Mouse (Mus musculus) ES-E14 (cell line): ENCODE data around the gene Dnajc15.

Source experiments
- CHD2 ChIP-seq: IDR thresholded peaks from 2 replicates; pipeline ENCODE4 v1.6.1; 2014; ENCODE audit warnings: mild to moderate bottlenecking, low read depth, low read length, inconsistent platforms
- HCFC1 ChIP-seq: IDR thresholded peaks from 2 replicates; pipeline ENCODE4 v1.6.1; 2012; ENCODE audit warnings: low read length, inconsistent platforms, borderline replicate concordance; ENCODE audit not compliant: insufficient read depth
- MAFK ChIP-seq: IDR thresholded peaks from 2 replicates; pipeline ENCODE4 v1.6.1; 2014; ENCODE audit warnings: mild to moderate bottlenecking, low read depth, low read length, inconsistent platforms; ENCODE audit not compliant: insufficient read depth
- ZC3H11A ChIP-seq: IDR thresholded peaks from 2 replicates; pipeline ENCODE4 v1.6.1; 2012; ENCODE audit warnings: low read depth, mild to moderate bottlenecking, inconsistent platforms, low read length, borderline replicate concordance
- ZNF384 ChIP-seq: IDR thresholded peaks from 2 replicates; pipeline ENCODE4 v1.6.1; 2012; ENCODE audit warnings: low read depth, low read length, inconsistent platforms

GRCm38 (mm10) chr14:77807836-77808235 lies 67.1 kb downstream of the Dnajc15 start:
- no peak for TF ChIP-seq MAFK
- TF ChIP-seq ZC3H11A = no peak
- TF ChIP-seq ZNF384 = no peak
- no peak for TF ChIP-seq HCFC1
- TF ChIP-seq CHD2 = no peak
